19 mouse cellular contexts compared by ENCODE assay signal in the genomic region with DNA sequence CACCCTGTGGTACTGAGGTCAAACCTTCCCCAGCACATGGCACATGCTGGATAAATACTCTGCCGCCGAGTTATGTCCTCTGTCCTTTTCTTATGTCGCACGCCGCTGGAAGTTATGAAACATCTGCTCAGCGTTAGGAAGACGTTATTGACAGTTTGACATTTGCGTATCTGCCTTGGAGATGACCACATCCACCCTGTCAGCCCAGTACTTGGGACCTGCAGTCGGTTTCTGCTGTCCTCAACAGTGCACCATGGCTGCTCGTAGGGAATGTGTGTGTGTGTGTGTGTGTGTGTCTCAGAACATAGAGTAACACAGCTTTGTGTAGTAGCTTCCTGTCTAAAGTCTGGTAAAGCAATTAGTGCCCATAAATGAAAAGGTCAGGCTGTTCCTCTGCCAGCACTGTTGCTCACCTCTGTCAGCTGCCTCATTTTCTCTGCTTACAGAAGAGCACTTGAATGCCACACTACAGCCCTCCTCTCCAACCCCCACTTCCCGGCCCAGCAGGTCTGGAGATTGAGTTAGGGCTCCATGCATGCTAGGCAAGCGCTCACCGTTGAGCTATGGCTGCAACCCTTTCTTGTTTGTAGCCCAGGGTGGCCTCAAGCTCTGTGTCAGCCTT. TPM values are rescaled to one million over a fixed set of nuclear protein-coding genes. Genes with fewer than 3 reads are reported as not detected.
DNase-seq lines count a peak whose midpoint lies in the region; ATAC-seq and TF ChIP-seq lines count a peak whose summit lies in the region.
"Had no signal": no experiment of that assay in that cellular context is flagged by ENCODE, and none has a peak within 500 bp of the region (broad histone marks: within the 10 kb centered on the region; RNA-seq: fewer than 3 reads in every experiment).

No protein-coding gene starts in this region.

- intact Hi-C loops in heart, postnatal 10 days (cut with DNase I) = loop anchor here (2.0 kb wide), 1 partner anchor 57 kb away; no protein-coding TSS in a partner anchor

- no peaks in the 10 kb centered on the region for H3K36me3 ChIP-seq in liver, postnatal 0 days (replicated peaks; ENCODE audit: insufficient read depth, low read length)
- 0 out of 2 replicates have a peak, but pooled peaks cover 4% of the 10 kb centered on the region for H3K36me3 ChIP-seq in lung, postnatal 0 days (ENCODE audit: insufficient read depth, low read length)
- H3K36me3 ChIP-seq in neural tube, embryonic 15.5 days = peaks cover 14% of the 10 kb centered on the region; the same call in 1 of the 2 replicates
- H3K36me3 ChIP-seq: forebrain, embryonic 15.5 days; G1E had no signal

- 65% methylated on average over 13 of the region's 13 CpGs for WGBS in liver, postnatal 0 days (ENCODE audit: insufficient replicate concordance)
- WGBS in lung, postnatal 0 days = 40% methylated on average over 13 of the region's 13 CpGs
- 85% methylated on average over 13 of the region's 13 CpGs for WGBS in neural tube, embryonic 15.5 days

- no peak overlapping the region for H3K9ac ChIP-seq in liver, postnatal 0 days (replicated peaks)
- H3K9ac ChIP-seq in lung, postnatal 0 days (replicated peaks; ENCODE audit: low read depth) = no peak overlapping the region
- H3K9ac ChIP-seq in neural tube, embryonic 15.5 days (replicated peaks) = no peak overlapping the region
- H3K9ac ChIP-seq: forebrain, embryonic 15.5 days had no signal

- no peak for TF ChIP-seq EP300 in liver, postnatal 0 days (IDR thresholded peaks at IDR 0.05; ENCODE audit: low read depth)
- TF ChIP-seq EP300 in lung, postnatal 0 days (IDR thresholded peaks at IDR 0.05) = no peak

- H3K27me3 ChIP-seq in liver, postnatal 0 days (ENCODE audit: insufficient read depth, low read length) = no peaks in the 10 kb centered on the region
- H3K27me3 ChIP-seq in lung, postnatal 0 days (replicated peaks; ENCODE audit: insufficient read depth, low read length) = no peaks in the 10 kb centered on the region
- H3K27me3 ChIP-seq in neural tube, embryonic 15.5 days (replicated peaks) = no peaks in the 10 kb centered on the region
- H3K27me3 ChIP-seq: forebrain, embryonic 15.5 days had no signal

- H3K4me1 ChIP-seq in liver, postnatal 0 days (ENCODE audit: insufficient read depth) = no peaks in the 10 kb centered on the region
- no peaks in the 10 kb centered on the region; the same call in 1 of the 2 replicates for H3K4me1 ChIP-seq in lung, postnatal 0 days (ENCODE audit: insufficient read depth, low read depth, low read length)
- peaks cover 8% of the 10 kb centered on the region for H3K4me1 ChIP-seq in neural tube, embryonic 15.5 days
- H3K4me1 ChIP-seq: forebrain, embryonic 15.5 days had no signal

- no peak for TF ChIP-seq CTCF in liver, postnatal 0 days (IDR thresholded peaks at IDR 0.05; ENCODE audit: low read depth)
- no peak for TF ChIP-seq CTCF in lung, postnatal 0 days (IDR thresholded peaks at IDR 0.05)

- no peak overlapping the region for H3K4me3 ChIP-seq in liver, postnatal 0 days (ENCODE audit: low read depth, low read length)
- no peak overlapping the region for H3K4me3 ChIP-seq in lung, postnatal 0 days (ENCODE audit: low read depth, low read length)
- no peak overlapping the region for H3K4me3 ChIP-seq in neural tube, embryonic 15.5 days (replicated peaks)
- H3K4me3 ChIP-seq: erythroblast, embryonic 14.5 days; forebrain, embryonic 15.5 days had no signal

- peak overlapping the region; percentile 48 for H3K27ac ChIP-seq in liver, postnatal 0 days (ENCODE audit: low read depth)
- peak overlapping the region; percentile 60 for H3K27ac ChIP-seq in lung, postnatal 0 days (ENCODE audit: low read length)
- no peak overlapping the region for H3K27ac ChIP-seq in neural tube, embryonic 15.5 days (replicated peaks)
- H3K27ac ChIP-seq: forebrain, embryonic 15.5 days; macrophage had no signal

- H3K4me2 ChIP-seq in liver, postnatal 0 days (ENCODE audit: low read depth, low read length) = peak overlapping the region; percentile 22; the same call in 1 of the 2 replicates
- no peak overlapping the region for H3K4me2 ChIP-seq in lung, postnatal 0 days (replicated peaks; ENCODE audit: low read depth, low read length)
- no peak overlapping the region for H3K4me2 ChIP-seq in neural tube, embryonic 15.5 days
- H3K4me2 ChIP-seq: forebrain, embryonic 15.5 days had no signal

- DNase-seq in heart, adult 11 months = peak; percentile 92
- DNase-seq in heart, postnatal 10 days = no peak
- DNase-seq in liver, postnatal 0 days = no peak
- no peak for DNase-seq in liver
- DNase-seq in lung, postnatal 0 days (ENCODE audit: low spot score) = peak; percentile 62
- DNase-seq: adrenal gland, adult 8-10 months; cerebellum, postnatal 10 days; embryo, embryonic 11 days; kidney, adult 8-10 months; kidney, postnatal 4 days; layer of hippocampus, postnatal 36 days; thymus, adult 18-20 months had no signal

- ATAC-seq in liver, postnatal 0 days = no peak
- ATAC-seq in lung, postnatal 0 days = peak; percentile 60
- no peak for ATAC-seq in neural tube, embryonic 15.5 days (ENCODE audit: low FRiP score)
- no peak for ATAC-seq in erythroblast, adult 5-6 weeks (replicated peaks; ENCODE audit: low FRiP score, poor library complexity, severe bottlenecking)
- ATAC-seq: forebrain, embryonic 15.5 days; midbrain, embryonic 16.5 days had no signal

- H3K9me3 ChIP-seq in liver, postnatal 0 days (ENCODE audit: low read length) = no peaks in the 10 kb centered on the region
- H3K9me3 ChIP-seq in lung, postnatal 0 days (ENCODE audit: low read length) = no peaks in the 10 kb centered on the region
- H3K9me3 ChIP-seq in neural tube, embryonic 15.5 days (replicated peaks) = no peaks in the 10 kb centered on the region
- H3K9me3 ChIP-seq: forebrain, embryonic 15.5 days; G1E had no signal

RNA-seq across cellular contexts. Expression of gene Nucb2, which starts 11.5 kb away (rescaled TPM):
- total RNA-seq in heart, postnatal 10 days (2021) = 10 to 100 TPM; 13.8 to 14.4 TPM
- polyA plus RNA-seq in liver, postnatal 0 days (2015; fragmentation: Nextera tagmentation; extraction: Ambion mirVana) = 4.9 and 6.2 TPM in 2 replicates
- 40.3 and 49.9 TPM in 2 replicates for polyA plus RNA-seq in lung, postnatal 0 days (2015; fragmentation: Nextera tagmentation; extraction: Ambion mirVana)
- 25.0 and 29.8 TPM in 2 replicates for polyA plus RNA-seq in neural tube, embryonic 15.5 days (2015; fragmentation: Nextera tagmentation; extraction: Ambion mirVana)
- total RNA-seq in erythroblast, adult 5-6 weeks (2015; ENCODE audit: low replicate concordance) = 11.9 and 19.0 TPM in 2 replicates
- total RNA-seq in erythroblast, adult 5-6 weeks (2017; ENCODE audit: low replicate concordance) = 26.5 and 28.2 TPM in 2 replicates
- polyA plus RNA-seq: erythroblast, embryonic 14.5 days had no signal

Comparison
In these comparisons a context has a peak if more than half of its experiments do, and no peak if none do; other contexts are left out.
1. DNase-seq: peak in heart, adult 11 months (single experiment) and lung, postnatal 0 days (single experiment); none in heart, postnatal 10 days (0 of 2), liver, postnatal 0 days (single experiment) and liver (single experiment).